Mouse (Mus musculus): ENCODE measurements at regions not wholly inside any gene's neighbourhood (a gene's known extent, or its start where the extent isn't known, plus 50 kb on each side); places are given as distances from the start of the nearest gene placed in this dataset.

DNA sequence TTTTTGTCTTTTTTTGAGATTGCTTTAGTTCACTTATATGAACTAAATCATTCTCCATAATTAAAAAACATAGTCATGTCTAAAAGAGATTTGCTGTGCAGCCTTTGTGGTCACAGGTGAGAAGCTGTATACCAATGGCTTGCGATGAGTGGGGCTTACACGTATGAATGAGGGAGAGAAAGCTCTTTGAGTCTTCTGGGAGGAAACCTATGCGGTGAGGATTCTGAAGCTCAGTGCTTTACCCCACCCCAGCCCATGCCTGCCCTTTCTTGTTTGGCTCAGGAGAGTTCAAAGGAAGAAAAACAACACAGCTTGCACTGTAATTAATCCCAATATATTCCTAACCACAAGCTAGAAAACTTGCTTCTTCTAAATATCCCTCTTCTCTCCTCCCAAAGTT lies 53.4 kb upstream of the Mbnl1 start:
- Histone ChIP-seq H3K4me3 (replicated peaks; ENCODE audit: extremely low read depth, low read depth, low read length) (no peak overlapping the region), H3K4me1 (ENCODE audit: control insufficient read depth, insufficient read depth, low read length) (no peaks in the 10 kb centered on the region)
- DNase-seq: no peak
- WGBS: 88% methylated on average over 3 of the region's 3 CpGs
- TF ChIP-seq CTCF (IDR thresholded peaks at IDR 0.05; ENCODE audit: insufficient read depth, low read length) (no peak), POLR2A (IDR thresholded peaks at IDR 0.05; ENCODE audit: borderline replicate concordance, extremely low read depth, low read depth, low read length) (no peak)

Measured in lung, adult 2 months (tissue).